Mouse (Mus musculus) cerebellum, adult 8-10 months (tissue): Measurements from ENCODE around the gene Il31.
A peak's percentile ranks its signal among the peaks of the same experiment; 100 is the strongest.

Source experiments
- DNase-seq: peaks from one replicate; pipeline ENCODE4 v3.0.0; 2022

The Il31 gene

DNA sequence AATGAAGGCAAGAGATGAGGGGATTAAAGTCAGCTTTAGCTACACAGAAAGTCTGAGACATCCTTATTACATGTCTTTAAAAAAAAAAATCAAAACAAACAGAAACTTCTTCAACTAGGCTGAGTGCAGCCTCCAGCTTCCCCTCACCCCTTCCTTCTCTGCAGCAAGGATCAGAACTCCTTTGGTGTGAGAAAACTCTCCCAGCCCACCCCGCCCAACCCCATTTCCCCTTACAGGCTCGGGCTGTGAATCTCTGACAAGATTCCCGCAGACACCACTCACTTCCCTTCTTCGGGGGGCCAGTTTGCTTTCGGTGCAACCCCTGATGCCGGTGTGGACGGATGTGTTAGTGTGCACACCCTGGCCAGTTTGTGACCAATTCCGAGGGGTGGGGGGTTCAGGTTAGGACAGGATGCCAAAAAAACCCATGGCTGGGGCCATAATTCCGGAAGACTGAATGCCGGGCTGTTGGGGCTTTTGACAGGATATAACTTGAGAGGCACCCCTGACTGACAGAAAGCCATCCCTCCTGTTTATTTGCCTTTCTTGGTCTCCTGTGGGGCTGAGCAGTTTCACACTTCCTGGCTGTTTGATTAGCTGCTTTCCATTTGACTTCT, 18.4 kb downstream of the Il31 start:
- DNase-seq: no peak

- DNase-seq: no peak
Observed at GRCm38 (mm10) chr5:123464638-123465037, 24.7 kb downstream of the Il31 start.

GRCm38 (mm10) chr5:123461420-123461819, 27.9 kb downstream of the Il31 start:
- DNase-seq: no peak

- DNase-seq: no peak
Observed at GRCm38 (mm10) chr5:123451886-123452285, 37.4 kb downstream of the Il31 start.

DNA sequence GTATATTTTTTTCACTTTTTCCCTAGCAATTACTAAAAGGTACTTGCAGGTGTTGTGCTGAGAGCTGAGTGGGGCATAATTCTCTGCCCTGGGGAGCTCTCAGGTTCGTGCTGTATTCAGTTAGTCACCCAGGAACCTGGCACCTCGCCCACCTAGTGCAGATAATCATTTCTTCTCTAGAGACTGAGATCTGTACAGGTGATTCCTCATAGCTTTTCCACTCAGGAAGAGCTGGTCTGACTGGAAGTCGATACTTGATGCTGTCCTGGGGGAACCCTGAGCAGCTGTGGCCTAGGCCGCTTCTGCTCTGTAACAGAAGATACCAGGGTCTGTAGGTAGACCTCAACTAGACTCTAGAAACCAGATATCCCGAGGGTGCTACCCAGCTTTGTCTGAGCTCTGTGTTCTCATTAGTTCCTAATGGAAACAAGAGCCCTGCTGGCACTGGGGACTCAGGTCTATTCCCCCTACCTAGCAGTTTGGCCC, 44.4 kb downstream of the Il31 start:
- no peak for DNase-seq

DNA sequence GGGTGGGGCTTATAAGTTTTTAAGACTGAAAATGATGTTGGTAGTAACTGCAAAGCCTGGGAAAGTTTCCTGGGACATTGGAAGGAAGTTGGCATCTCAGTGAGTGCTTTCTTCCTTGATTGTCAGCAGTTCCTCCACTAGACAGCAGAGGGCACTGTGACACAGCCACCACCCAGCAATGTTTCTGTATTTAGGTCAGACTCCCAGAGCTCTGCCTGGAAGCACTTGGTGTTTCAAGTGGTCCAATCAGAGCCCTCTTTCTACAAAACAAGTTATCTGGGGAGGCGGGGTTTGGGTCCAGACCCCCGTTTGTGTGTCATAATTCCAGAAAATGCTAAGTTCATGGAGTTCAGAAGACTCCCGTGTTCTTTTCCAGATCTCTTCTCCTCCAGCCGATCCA, 45.2 kb downstream of the Il31 start:
- DNase-seq: peak; percentile 74

DNA sequence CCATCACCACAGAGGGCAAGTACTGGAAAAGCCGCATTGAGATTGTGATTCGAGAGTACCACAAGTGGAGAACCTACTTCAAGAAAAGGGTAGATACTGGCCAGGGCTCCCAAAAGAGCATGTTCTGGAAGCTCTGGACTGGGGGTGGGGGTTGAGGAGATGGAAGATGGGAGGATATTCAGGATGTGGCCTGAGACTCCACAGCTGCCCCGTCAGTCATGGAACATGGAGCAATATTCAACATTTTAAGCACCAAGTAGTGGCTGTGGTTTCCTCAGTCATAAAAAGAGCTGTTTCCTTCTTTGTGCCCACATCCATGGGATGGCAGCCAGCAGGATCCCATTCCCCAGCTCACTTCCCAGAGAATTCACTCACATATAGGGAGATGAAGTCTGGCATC, 47.0 kb downstream of the Il31 start:
- DNase-seq: no peak

DNA sequence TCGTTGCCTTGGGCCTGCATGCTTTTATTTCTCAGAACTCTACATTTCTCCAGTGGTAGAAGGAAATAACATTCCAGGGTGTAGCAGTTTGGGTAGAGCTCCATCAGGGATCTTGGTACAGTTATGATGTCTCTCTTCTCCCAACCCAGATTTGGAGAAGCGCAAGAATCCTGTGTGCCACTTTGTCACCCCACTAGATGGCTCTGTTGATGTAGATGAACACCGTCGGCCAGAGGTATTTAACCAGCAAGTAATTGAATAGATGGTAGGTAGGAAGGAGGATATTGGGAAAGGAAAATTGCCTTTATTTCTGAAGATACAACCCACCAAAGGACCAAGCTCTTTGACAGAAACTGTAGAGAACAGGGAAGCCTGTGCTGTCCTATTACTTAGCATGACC, 48.6 kb downstream of the Il31 start:
- DNase-seq: no peak

- DNase-seq: peak; percentile 45
Observed at GRCm38 (mm10) chr5:123439941-123440340, 49.3 kb downstream of the Il31 start.

- DNase-seq: no peak
Observed at GRCm38 (mm10) chr5:123439312-123439711, 50.0 kb downstream of the Il31 start.

DNA sequence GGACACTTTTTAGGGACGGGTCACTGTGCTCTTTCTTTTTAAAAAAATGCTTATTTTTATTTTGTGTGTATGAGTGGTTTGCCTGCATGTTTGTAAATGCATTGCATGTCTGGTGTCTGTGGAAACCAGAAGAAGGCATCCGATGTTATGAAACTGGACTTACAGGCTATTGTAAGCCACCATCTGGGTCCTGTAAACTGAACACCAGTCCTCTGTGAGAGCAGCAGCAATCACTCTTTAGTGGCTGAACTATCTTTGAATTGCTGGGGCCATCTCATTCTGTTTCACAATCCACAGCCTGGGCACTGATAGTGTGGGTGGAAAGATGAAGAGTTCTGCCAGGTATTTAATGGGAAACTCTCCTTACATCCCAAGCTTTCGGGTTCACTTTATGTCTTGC, 50.9 kb downstream of the Il31 start:
- DNase-seq: no peak

GRCm38 (mm10) chr5:123436780-123437175, 52.5 kb downstream of the Il31 start:
- DNase-seq: peak; percentile 67

- DNase-seq: no peak
Observed at GRCm38 (mm10) chr5:123436071-123436779, 53.1 kb downstream of the Il31 start.

- DNase-seq: no peak
Observed at GRCm38 (mm10) chr5:123432305-123432874, 56.9 kb downstream of the Il31 start.

DNA sequence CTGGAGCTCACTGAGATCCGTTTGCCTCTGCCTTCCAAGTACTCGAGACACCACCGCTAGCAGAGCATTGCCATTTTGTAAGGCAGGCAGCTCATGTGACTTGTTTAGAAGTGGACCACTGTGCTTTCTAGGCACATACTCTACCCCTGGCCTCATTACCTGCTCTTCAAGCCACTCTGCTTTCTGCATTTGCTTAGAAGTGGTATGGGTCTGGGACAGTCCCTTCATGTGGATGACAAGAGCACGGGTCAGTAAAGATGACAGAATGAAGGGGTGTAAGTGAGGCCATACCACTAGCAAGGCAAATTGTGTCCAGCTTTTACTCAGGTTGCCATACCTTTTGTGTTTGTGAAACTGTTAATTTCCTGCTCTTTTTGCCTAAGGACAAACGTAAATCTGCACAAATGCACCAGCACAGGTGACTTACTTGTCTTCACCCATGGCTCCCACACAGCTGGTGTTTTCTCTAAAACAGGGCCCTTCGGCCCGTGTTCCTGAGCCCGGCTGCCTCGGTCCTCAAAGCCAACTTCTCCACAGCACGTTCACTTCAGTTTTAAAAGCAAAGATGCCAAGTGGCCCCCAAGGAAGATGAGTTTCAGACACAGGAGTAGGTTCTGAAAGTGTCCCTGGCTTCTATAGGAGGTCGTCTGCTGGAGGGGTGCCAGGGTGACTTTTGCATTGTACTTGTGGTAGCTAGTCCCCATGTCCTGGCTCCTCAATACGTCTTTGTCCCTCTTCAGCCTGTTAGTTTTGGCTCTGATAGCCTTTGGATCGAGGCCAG, 57.6 kb downstream of the Il31 start:
- DNase-seq: peak; percentile 54
